Mouse (Mus musculus) T-helper 1 cell (primary cell): ENCODE measurements around the gene Alkbh4.
"Not testable (repeated sequence)": the region's sequence is repeated elsewhere in the genome, so short reads cannot be mapped to it uniquely, and the experiment has no call there.

Source experiments
- in situ Hi-C: fragments of 300-600 bp; cut with MboI, MseI; formaldehyde crosslinking; loops from one replicate; pipeline ENCODE4 v1.15.1; 2025; ENCODE audit warnings: high pct_unique_total_duplicates

Gene Alkbh4

DNA sequence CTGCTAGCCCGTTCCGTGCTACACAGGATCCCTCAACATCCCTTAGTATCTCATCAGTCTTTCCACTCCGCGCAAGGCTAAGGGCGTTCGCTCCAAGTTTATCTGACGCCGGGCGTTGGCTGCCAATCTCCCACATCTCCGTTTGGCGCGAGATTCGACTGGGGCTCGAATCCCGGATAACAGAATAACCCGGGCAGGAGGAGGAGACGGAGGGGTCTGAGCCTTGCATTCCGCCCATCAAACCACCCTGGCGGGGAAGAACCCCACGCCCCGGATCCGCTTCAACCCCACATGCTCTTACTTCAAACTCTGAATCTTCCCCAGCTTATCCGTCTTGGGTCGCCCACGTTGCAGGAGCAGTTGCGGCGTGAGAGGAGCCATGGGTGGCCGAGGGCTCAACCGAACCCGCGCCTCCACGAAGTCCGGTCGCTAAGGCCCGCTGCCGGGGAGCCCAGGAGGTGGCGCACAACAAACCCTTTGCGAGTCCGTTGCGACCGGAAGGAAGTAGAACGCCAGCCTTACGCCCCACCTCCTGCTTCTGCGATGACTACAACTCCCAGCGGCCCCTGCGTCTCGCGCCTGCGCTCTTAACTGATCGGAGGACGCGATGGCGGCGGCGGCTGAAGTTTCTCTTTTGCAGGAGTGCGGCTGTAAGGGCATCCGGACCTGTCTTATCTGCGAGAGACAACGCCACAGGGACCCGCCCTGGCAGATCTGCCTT, at the start of gene Alkbh4, which contains the start of gene Lrwd1:
Alkbh4 (plus strand) TSS at position 576 of the 721 bp plus-strand sequence.
Lrwd1 (minus strand) TSS at position 504 of the 721 bp plus-strand sequence.
- in situ Hi-C loops = no loop called here

DNA sequence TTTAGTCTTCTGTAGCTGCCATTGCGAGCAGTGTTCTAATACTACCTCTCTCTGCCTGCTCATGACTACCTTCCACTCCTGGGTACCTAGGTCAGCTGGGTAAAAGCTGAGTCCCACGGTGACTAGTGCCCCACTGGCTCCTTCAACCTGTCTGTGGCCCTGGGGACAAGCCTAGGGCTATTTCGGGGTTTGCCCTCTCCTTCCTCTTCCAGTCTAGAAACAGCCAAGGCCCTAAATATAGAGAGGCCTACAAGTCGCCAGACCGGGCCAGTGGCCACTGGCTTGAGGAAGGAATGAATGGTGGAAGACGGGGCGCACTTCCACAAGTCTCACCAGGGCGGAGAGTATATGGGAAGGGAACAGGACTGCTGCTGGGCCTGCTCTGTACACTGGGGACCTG, 49.7 kb upstream of the Alkbh4 start:
- in situ Hi-C loops = no loop called here

DNA sequence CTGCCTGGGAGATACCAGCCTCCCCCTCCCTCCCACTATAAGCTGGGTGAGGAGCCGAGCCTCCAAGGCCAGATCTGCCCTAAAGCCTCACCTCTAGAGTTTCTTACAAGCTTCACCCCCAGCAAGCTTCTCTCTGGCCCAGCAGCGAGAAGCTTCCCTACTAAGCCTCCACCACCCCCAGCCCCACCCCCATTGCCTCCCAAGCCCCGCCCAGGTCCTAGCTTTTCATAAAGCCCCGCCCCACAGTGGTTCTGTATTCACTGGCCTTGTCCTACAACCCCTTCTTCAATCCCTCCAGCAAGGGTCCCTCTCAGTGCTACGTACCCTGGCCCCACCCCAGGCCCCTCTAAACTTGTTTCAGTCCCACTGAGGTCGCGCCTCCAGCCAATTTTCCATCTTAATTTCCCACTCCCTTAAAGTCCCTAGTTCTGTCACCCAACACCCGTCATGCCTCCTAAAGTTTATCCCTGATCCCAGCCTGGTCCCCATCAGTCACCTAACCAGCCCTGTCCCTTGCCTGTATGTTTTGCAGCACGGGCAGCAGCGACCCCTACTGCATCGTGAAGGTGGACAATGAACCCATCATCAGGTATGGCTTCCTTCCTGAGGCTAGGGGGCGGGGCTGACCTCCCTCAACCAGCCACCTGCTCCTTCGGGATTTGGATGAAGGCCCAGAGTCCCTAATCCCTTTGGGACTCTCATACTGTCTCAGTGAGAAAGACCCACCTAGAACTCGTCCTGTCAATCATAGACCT, 46.9 kb upstream of the Alkbh4 start:
- in situ Hi-C loops = no loop called here

DNA sequence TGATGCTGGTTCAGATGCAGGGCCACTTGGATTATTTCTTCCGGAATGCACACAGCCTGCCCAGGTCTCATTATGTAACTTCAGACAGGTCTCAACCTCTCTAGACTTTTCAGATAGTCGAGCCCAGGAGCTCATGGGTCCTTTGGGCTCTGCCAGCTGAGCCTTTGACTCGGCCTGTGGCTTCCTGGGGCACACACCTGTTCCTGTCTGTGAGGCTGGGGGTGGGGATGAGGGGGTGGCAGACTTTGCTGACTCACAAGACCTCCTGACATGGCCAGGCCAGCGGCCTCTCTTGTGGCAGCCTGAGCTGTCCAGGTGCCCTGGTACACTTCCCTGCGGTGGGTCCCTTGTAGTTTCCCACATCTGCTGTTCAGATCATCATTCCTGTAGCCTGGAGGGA, 44.0 kb upstream of the Alkbh4 start:
- in situ Hi-C loops = no loop called here

DNA sequence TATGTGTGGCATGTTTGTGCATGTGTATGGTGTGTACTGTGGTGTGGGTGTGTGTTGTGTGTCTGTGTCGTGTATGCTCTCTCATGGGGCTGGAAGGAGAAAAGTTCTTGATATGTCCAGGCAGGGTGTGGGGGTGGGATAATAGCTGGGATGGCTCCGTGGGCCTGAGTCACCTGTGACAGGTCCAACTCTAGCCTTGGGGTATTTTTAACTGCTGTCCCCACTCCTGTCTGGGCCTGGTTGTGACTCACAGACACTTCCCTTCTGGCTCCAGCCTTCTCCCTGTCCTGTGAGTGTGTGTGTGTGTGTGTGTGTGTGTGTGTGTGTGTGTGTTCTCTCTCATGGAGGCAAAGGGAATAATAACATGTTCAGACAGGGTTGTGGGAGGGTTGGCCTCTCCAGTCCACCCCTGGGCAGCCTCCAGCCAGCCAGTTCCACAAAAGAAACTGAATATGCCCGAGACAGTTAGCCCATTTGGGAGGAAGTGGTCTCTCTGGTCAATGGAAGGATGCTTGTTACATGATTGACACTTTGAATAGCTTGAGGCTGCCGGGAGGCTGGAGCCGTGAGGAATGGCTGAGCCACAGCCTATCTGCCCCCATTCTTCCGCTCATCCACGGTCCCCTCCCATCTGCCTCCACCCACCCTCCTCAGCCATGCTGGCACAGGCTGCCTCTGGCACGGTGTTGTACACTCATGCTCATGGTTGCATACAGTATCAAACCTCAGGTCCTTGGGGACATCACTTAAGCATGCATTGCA, 41.5 kb upstream of the Alkbh4 start:
- in situ Hi-C loops = no loop called here

DNA sequence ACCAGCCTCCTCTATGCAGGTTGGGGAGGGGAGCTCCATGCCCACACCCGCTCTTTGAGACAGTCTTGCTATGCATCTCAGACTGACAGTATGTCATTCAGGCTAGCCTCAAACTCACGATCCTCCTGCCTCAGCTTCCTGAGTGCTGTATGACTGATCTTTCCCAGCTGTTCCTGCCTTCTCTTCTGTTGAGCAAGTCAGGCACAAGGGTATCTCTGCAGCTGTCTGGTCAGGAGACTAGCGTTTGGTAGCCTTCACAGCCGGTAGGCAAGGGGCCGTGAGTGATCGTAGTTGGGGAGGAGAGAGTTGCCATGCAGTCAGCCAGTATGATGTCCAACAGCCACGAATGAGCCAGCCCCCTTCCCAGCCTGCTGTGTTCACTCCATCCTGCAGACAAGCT, 40.9 kb upstream of the Alkbh4 start:
- in situ Hi-C loops = no loop called here

DNA sequence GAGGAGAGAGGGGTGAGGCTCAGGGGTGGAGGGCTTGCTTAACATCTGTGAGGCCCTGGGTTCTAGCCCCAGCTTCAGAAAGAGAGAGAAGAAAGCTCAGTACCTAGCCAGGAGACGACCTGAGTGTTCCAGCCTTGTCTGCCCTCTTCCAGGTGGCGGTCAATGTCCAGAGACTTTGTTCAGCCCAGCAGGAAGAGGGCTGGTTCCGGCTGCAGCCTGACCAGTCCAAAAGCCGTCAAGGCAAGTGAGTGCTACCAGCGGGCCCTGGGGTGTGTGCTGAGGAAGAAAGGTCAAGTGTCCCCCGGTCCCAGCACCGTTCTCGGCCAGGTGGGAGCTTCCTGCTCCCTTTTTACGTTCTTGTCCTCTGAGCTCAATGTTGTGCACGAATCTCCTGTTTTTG, 37.4 kb upstream of the Alkbh4 start:
- in situ Hi-C loops = no loop called here

DNA sequence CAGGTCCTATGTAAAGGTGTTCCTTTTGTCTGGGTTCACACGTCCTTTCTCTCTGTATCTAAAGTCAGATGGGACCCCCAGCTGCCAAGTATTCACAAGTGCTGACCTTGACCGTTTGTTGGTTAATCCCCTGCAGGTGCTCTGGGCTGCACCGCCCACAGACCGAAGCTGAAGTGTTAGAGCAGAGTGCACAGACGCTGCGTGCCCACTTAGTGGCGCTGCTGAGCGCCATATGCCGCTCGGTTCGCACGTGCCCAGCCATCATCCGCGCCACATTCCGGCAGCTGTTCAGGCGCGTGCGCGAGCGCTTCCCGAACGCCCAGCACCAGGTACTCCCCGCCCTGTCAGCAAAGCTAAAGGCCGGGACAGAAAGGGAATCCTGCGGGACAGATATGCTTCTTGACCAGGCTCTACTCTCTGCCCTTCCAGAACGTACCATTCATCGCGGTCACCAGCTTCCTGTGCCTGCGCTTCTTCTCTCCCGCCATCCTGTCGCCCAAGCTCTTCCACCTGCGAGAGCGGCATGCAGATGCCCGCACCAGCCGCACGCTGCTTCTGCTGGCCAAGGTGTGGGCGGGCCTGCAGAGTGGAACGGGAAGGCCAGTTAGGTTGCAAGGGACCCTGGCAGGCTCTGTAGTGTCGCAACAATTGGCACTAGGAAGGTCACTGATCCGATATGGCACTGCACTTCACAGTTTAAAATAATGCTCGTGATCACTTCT, 33.7 kb upstream of the Alkbh4 start:
- in situ Hi-C loops = no loop called here

DNA sequence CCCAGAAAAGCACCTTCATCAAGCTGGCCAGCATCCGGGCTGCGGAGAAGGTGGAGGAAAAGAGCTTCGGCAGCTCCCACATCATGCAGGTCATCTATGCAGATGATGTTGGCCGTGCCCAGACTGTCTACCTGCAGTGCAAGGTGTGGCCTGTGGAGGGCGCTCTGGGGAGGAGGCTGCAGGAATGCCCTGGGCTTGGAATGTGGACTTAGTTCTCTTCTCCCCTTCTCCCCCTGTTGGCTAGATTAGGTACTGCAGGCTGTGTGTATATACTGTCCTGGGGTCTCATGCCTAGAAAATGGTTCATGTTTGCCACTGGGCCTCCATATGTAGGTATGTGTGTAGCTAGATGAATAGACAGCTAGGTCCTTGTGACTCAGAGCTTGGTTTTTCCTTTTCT, 31.4 kb upstream of the Alkbh4 start:
- in situ Hi-C loops = no loop called here

DNA sequence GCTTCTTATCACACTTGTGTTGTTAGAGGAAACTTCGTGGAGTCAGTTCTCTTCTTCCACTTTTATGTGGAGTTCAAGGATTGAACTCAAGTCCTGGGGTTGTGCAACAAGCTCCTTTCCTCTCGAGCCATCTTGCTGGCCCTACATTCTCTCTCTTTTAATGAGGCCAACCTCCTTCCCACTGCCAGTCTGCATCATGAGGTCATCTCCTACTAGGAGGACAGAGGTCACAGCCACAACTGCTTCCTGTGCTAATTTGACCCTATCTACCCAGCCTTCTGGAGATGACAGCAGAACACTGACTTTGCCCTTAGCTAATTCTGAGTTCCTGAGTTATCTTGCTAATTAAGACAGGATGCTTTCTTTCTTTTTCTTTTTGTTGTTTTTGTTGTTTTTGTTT, 27.5 kb upstream of the Alkbh4 start:
- in situ Hi-C loops = no loop called here

DNA sequence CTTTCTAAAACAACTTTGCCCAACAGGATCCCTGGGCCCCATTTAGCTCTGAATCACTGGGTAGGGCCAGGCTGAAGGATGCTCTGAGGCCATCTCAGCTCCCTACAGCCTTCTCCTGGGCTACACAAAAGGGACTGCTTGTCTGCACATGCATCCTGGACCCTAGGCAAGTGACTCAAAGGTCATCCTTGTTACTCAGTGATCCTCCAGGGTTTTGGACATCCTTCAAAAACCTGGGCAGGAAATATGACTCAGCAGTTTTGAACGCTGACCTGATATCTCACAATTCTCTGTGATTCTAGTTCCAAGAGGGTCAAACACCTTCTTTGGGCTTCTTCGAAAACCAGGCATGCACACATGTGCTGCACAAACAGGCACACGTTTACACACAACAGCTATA, 26.9 kb upstream of the Alkbh4 start:
- in situ Hi-C loops = no loop called here

DNA sequence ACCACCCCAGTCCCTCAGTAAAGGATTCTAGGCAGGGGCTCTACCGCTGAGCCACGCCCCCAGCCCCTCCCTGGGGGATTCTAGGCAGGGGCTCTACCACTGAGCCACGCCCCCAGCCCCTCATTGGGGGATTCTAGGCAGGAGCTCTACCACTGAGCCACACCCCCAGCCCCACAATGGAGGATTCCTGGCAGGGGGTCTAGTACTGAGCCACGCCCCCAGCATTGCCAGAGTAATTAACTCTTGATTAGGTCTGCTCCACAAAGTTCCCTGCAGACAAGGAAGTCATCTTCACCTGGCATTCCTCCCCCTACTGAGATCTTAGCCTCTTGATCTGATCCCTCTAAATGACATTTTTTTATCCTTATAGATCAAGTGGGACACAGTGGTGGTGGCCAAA, 22.4 kb upstream of the Alkbh4 start:
- in situ Hi-C loops = not testable (repeated sequence)

DNA sequence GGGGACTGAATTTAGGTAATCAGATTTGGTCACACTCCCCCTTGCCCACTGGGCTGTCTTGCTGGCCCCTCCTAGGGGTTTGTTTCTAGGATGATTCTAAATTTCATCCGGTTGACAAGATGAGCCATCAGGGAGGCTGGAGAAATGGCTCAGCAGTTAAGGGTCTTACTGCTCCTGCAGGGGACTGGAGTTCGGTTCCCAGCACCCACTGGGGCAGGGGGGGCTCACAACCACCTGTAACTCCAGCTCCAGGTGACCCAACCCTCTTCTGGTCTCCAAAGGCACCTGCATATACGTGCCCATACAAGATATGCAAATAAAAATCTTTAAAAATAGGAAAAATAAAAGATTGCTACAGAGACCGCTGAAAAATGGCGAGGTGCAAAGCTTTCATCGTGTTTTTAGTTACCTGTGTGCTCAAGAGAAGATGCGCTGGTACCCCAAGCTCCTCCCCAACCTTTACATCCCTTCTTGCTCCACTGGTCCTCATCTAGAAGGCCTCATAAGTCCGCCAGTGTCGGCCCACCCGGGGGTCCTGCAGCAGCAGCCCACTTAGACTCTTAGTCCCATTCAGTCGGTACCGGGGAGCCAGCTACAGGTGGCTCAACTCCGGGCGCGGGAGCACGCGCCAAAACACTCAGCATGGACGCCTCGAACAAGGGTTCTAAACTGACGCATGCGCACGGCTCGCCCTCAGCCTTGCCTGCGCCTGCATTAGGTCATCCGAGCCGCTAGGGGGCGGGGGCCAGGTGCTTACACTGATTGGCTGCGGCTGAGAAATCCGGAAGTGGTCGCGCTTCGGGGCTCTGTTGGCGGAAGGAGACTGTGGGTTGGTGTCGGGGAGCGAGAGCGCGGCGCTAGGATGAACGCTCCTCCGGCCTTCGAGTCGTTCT, 19.8 kb upstream of the Alkbh4 start, which contains the start of gene Polr2j:
Polr2j (plus strand) TSS at position 741 of the 893 bp plus-strand sequence.
- in situ Hi-C loops = no loop called here

DNA sequence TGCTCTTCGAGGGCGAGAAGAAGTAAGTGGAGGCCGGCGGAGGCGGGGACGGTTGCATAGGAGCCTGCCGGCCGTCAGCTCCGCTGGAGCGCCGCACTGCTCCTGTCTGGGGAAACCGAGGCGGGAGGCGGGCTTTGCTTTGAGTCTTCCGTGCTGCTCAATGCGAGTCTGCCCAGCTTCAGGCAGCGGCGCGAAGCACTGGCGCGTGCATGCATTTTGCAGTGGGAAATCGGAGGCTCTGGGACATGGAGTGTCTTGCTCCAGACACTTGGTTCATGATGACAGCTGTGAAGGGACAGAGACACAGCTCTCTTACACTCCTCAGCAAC, 19.2 kb upstream of the Alkbh4 start:
- in situ Hi-C loops = no loop called here

DNA sequence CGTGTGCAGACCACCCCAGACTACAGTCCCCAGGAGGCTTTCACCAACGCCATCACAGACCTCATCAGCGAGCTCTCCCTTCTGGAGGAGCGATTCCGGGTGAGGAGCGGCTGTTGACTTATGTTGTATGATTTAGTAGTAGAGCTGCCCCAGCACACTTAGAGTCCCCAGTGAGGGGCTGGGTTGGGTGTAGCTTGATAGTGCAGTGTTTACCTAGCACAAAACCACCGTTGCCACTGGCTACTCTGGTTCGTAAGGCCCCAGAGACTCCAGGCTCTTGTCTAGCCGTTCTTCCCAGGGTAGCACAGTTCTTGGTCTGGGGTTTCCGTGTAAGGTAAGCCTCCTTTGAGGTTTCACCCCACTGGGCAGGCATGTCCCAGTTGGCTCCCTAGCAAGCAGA, 13.8 kb upstream of the Alkbh4 start:
- in situ Hi-C loops = no loop called here

DNA sequence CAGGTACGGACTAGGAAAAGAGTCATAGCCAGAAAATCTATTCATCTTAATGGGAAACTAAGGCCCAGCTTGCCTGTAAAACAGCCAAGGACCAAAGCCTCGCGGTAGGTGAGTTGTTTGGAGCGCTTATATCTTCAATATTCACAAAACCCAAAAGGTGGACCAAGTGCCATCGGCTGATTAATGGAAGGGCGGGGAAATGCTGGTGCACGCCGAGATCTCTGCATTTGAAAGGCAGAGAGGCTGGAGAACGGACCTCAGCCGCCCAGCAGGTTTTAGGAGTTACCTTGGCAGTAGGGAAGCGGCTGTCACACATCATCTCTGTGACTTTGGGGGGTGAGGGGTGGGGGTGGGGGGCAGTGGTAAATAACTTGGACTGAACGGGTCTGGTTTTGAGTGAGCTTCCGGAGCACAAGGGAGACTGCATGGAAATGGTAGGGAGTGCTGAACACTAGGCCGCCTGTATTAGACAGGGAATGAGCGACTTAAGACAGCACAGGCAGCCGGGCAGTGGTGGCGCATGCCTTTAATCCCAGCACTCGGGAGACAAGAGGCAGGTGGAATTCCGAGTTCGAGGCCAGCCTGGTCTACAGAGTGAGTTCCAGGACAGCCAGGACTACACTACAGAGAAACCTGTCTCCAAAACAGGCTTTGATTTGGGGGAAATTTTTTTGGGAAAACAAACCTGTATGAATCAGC, 495 bp downstream of the Alkbh4 start:
- in situ Hi-C loops = no loop called here

DNA sequence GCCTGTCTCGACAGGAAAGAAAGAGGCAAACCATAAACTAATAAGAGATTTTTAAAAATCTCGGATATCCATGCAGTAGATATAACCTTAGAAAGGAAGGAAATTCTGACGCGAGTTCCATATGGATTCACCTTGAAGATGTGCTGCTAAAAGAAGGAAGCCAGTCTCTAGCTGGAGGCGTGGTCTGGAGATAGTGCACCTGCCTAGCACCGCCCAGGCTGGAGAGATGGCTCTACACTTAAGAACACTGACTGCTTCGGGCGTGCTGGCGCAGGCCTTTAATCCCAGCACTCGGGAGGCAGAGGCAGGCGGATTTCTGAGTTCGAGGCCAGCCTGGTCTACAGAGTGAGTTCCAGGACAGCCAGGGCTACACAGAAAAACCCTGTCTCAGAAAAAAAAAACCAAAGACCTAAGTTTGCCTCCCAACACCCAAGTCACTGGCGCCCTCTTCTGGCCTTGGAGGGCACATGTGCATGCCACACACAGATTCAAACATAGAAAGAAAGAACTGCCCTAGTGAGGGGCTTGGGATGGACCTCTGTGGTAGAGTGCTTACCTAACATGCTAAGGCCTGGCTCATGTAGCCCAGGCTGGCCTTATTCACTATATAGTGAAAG, 1.8 kb downstream of the Alkbh4 start:
- in situ Hi-C loops = no loop called here

DNA sequence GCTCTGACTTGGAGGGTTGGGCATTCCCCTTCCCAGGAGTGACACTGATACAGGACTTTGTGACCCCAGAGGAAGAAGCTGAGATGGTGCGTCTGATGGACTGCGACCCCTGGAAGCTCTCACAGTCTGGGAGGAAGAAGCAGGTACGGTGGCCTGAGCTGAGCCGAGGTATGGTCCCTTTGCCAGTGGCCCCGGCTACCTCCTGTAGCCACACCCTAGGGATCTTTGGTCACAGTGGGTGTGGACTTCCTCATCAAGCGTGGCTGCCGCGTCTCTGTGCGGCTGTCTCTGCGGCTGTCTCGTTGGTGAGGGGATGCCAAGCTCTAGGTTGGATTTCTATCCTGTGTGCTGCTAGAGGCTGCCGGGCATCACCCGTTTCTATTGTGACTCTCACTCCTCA, 3.4 kb downstream of the Alkbh4 start:
- in situ Hi-C loops = no loop called here

DNA sequence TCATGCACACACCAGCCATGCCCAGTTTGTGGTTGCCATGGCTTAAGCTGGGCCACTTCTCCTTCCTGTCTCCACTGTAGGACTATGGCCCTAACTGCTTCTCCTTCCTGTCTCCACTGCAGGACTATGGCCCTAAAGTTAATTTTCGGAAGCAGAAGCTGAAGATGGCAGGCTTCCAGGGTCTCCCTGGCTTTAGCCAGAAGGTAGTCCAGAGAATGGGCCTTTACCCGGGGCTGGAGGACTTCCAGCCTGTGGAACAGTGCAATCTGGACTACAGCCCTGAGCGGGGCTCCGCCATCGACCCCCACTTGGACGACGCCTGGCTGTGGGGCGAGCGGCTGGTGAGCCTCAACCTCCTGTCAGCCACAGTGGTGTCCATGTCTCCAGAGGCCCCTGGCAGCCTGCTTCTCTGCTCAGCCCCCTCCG, 4.1 kb downstream of the Alkbh4 start:
- in situ Hi-C loops = no loop called here

DNA sequence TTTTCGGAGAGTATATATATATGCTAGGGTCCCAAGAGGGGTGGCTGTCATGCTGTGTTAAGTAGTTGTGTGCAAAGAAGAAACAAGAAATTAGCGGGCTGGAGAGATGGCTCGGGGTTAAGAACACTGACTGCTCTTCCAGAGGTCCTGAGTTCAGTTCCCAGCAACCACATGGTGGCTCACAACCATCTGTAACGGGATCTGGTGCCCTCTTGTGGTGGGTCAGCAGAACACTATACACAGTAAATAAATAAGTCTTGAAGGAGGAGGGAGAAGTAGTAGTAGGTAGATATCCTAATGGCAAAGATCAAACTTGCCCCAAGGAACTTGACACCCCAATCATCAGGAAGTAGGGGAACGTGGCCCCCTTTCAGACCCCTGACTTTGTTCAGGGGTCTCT, 6.8 kb downstream of the Alkbh4 start:
- in situ Hi-C loops = no loop called here
